Mouse (Mus musculus) splenic B cell, adult 2 months (primary cell): ENCODE measurements at regions not wholly inside any gene's neighbourhood (a gene's known extent, or its start where the extent isn't known, plus 50 kb on each side); places are given as distances from the start of the nearest gene placed in this dataset.
"Not testable (repeated sequence)": the region's sequence is repeated elsewhere in the genome, so short reads cannot be mapped to it uniquely, and the experiment has no call there.

ENCODE experiments used
- DNase-seq: peaks from one replicate; pipeline ENCODE4 v3.0.0-alpha.2; 2011; ENCODE audit warnings: low read depth, low spot score
- H3K27me3 ChIP-seq: 2 replicates; pipeline ENCODE4 v1.6.1; 2012; ENCODE audit warnings: mild to moderate bottlenecking, low read length, moderate library complexity, mixed read lengths; ENCODE audit not compliant: control insufficient read depth, poor library complexity, insufficient read depth, severe bottlenecking
- H3K36me3 ChIP-seq: 2 replicates; pipeline ENCODE4 v1.6.1; 2012; ENCODE audit warnings: mild to moderate bottlenecking, low read length, moderate library complexity, mixed read lengths; ENCODE audit not compliant: control insufficient read depth, poor library complexity, insufficient read depth, severe bottlenecking

- DNase-seq: peak; percentile 74
- no peaks in the 10 kb centered on the region for H3K36me3 ChIP-seq
Observed at GRCm38 (mm10) chr11:45365343-45365742, 486.5 kb upstream of the Clint1 start.

GRCm38 (mm10) chr11:45389243-45390146 is 462.4 kb upstream of the Clint1 start:
- no peak for DNase-seq
- Histone ChIP-seq H3K36me3 (no peaks in the 10 kb centered on the region), H3K27me3 (no peaks in the 10 kb centered on the region)

More at GRCm38 (mm10) chr11:45365343-45365742, 486.5 kb upstream of the Clint1 start:
- no peaks in the 10 kb centered on the region for H3K27me3 ChIP-seq

GRCm38 (mm10) chr11:45396009-45396408 is 455.8 kb upstream of the Clint1 start:
- Histone ChIP-seq H3K36me3 (no peaks in the 10 kb centered on the region), H3K27me3 (0 out of 2 replicates have a peak, but pooled peaks cover 1% of the 10 kb centered on the region)
- DNase-seq: no peak

DNA sequence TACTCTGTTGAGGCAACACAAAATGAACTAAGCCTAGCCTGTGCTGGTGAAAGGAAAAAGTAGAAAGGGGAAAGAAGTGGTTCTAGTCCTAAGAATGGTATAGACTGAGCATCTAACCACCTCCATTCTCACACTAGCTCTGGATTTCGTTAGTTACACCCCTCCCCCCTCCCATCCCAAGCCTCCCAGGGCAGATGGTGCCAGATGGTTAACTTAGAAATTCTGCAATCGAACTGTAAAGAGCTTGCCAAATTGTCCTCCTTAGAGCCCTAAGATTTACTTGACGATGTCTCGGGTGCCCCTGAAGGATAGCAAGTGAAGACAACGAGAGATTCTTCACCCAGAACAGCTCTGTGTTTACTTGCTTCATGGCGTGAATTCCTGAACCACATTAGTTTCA is 453.7 kb upstream of the Clint1 start:
- DNase-seq: no peak
- Histone ChIP-seq H3K36me3 (no peaks in the 10 kb centered on the region), H3K27me3 (0 out of 2 replicates have a peak, but pooled peaks cover 1% of the 10 kb centered on the region)

- H3K27me3 ChIP-seq: no peaks in the 10 kb centered on the region
- H3K36me3 ChIP-seq: no peaks in the 10 kb centered on the region
- no peak for DNase-seq
Observed at GRCm38 (mm10) chr11:45404377-45405029, 447.3 kb upstream of the Clint1 start.

DNA sequence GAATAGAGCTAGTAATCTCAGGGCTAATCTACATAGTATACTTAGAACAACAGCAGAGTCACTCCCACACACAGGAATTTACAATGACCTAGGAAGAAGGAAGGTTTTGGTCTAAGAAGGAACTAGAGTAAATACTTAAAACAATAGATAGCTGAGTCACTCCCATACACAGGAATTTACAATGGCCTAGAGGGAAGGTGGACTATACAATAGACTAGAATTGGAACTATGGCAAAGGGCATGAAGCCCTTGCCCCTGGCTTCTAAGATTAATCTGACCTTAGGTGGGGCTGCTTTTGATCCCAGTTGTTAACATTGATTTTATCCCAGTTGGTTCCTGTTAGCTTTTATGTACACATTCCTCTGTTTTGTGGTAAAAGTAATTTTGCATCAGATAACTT is 427.8 kb upstream of the Clint1 start:
- H3K27me3 ChIP-seq, H3K36me3 ChIP-seq, DNase-seq: not testable (repeated sequence)

GRCm38 (mm10) chr11:45440937-45441720 is 410.7 kb upstream of the Clint1 start:
- Histone ChIP-seq H3K27me3 (no peaks in the 10 kb centered on the region), H3K36me3 (no peaks in the 10 kb centered on the region)

GRCm38 (mm10) chr11:45446512-45446911 is 405.3 kb upstream of the Clint1 start:
- no peak for DNase-seq
- Histone ChIP-seq H3K27me3 (no peaks in the 10 kb centered on the region), H3K36me3 (no peaks in the 10 kb centered on the region)

More at GRCm38 (mm10) chr11:45440937-45441720, 410.7 kb upstream of the Clint1 start:
- DNase-seq: no peak

DNA sequence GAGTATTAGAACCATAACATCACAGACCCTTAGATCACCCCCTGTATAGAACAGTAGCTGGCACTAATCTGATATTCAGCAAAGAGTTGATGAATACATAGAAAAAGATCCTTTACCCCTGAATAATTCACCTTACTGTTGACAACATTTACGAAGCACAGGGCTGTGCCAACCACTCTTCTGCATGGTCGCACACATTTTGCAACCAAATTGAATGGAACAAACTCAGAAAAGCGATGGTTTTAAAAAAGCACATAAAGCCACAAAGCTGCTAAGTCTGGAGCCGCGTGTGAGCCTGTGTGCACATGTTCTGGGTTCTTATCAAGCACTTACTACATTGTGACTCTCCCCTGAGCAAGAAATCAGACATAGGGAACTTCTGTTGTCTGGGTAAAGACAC is 397.6 kb upstream of the Clint1 start:
- Histone ChIP-seq H3K27me3 (no peaks in the 10 kb centered on the region), H3K36me3 (no peaks in the 10 kb centered on the region)
- peak; percentile 27 for DNase-seq

DNA sequence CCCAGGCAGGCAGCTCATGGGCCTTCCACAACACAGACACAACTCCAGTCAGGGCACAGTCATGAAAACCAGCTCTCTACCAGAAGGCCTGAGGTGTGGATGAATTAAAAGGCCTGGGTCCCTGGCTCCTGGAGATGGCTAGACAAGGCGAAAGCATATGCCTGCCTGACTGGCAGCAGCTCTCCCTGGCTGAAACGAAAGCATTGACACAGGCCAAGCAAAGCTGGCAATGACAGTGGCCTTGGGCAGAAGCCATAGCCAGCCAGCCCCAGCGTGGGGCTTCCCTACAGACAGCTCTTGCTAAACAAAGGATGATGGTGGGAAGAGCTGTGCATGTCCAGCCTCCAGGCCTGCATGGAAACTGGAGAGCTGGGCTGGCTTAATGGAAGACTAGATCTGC is 396.9 kb upstream of the Clint1 start:
- DNase-seq: no peak
- Histone ChIP-seq H3K36me3 (no peaks in the 10 kb centered on the region), H3K27me3 (no peaks in the 10 kb centered on the region)

GRCm38 (mm10) chr11:45456724-45457123 is 395.1 kb upstream of the Clint1 start:
- DNase-seq: no peak
- H3K36me3 ChIP-seq: no peaks in the 10 kb centered on the region

DNA sequence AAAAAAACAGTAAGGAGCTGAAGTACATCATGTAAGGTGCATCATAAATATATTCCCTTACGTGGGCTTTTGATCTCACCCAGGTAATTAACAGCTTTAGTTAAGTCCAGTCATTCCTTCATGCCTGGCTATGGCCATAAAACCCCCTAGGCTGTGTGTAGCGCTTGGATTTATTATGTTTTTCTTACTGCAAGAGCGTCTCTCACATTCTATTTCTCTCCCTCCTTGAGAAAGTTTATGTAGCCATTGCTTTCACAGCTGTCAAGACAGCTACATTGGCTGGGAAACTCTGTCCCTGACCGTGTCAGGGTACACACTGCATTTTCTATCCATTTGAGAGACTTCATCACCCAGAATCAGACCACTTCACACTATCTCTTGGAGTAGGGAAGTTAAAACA is 394.3 kb upstream of the Clint1 start:
- Histone ChIP-seq H3K36me3 (no peaks in the 10 kb centered on the region), H3K27me3 (no peaks in the 10 kb centered on the region)
- no peak for DNase-seq

More at GRCm38 (mm10) chr11:45456724-45457123, 395.1 kb upstream of the Clint1 start:
- no peaks in the 10 kb centered on the region for H3K27me3 ChIP-seq

- H3K27me3 ChIP-seq: no peaks in the 10 kb centered on the region
- no peaks in the 10 kb centered on the region for H3K36me3 ChIP-seq
- no peak for DNase-seq
Observed at GRCm38 (mm10) chr11:45460000-45460792, 391.7 kb upstream of the Clint1 start.

DNA sequence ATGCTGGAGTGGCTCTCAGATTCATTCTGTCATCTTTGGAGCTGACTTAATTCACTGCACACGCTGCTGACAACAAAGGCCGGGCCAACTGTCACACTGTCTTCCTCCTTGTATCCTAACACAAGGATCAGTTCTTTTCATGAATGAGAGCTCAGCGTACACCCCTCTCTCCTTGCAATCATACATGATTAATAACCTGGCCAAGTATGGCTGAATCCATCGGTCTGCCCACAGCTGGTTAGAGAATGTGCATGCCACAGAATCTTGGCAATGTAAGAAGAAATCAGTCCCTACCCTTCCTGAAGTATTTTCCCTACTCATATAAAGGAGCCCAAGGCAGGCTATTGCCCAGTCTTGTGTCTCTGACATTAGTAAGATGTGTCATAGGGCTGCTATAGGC is 387.4 kb upstream of the Clint1 start:
- H3K27me3 ChIP-seq: no peaks in the 10 kb centered on the region

More for the DNA sequence above, 387.4 kb upstream of the Clint1 start:
- no peak for DNase-seq
- H3K36me3 ChIP-seq: no peaks in the 10 kb centered on the region
